Mouse (Mus musculus) embryonic facial prominence, embryonic 11.5 days (tissue): ENCODE measurements at regions not wholly inside any gene's neighbourhood (a gene's known extent, or its start where the extent isn't known, plus 50 kb on each side); places are given as distances from the start of the nearest gene placed in this dataset.

ENCODE experiments used
- ATAC-seq: fragments of 200-750 bp; cut with Nextera tagmentation; replicated peaks from 2 replicates; pipeline ENCODE4 v1.8.0; 2017; ENCODE audit warnings: low read depth; ENCODE audit not compliant: insufficient number of reproducible peaks, low FRiP score, low TSS enrichment
- DNase-seq: peaks from one replicate; pipeline ENCODE4 v3.0.0-alpha.2; 2015; ENCODE audit warnings: low spot score
- H3K27ac ChIP-seq: fragments of 300-500 bp; sonication (generic); replicated peaks from 2 replicates; pipeline ENCODE4 v1.5.1; 2014; ENCODE audit warnings: mild to moderate bottlenecking, low read depth, low read length, control low read depth
- H3K27me3 ChIP-seq: fragments of 300-500 bp; sonication (generic); 2 replicates; pipeline ENCODE4 v1.6.1; 2014; ENCODE audit warnings: mild to moderate bottlenecking, low read length, moderate library complexity, mixed read lengths; ENCODE audit not compliant: control insufficient read depth, insufficient read depth
- H3K36me3 ChIP-seq: fragments of 300-500 bp; sonication (generic); replicated peaks from 2 replicates; pipeline ENCODE4 v1.6.1; 2014; ENCODE audit warnings: low read depth, mild to moderate bottlenecking, low read length, moderate library complexity, mixed read lengths; ENCODE audit not compliant: control insufficient read depth, insufficient read depth
- H3K4me1 ChIP-seq: fragments of 300-500 bp; sonication (generic); 2 replicates; pipeline ENCODE4 v1.6.1; 2014; ENCODE audit warnings: low read length, mixed read lengths; ENCODE audit not compliant: control insufficient read depth, insufficient read depth
- H3K4me2 ChIP-seq: fragments of 300-500 bp; sonication (generic); 2 replicates; pipeline ENCODE4 v1.6.1; 2014; ENCODE audit warnings: low read depth, mild to moderate bottlenecking, control low read depth, low read length, moderate library complexity
- H3K4me3 ChIP-seq: fragments of 300-500 bp; sonication (generic); 2 replicates; pipeline ENCODE4 v1.5.1; 2014; ENCODE audit warnings: low read depth, low read length, control low read depth
- H3K9ac ChIP-seq: fragments of 300-500 bp; sonication (generic); replicated peaks from 2 replicates; pipeline ENCODE4 v1.6.1; 2014; ENCODE audit warnings: mild to moderate bottlenecking, control low read depth, low read length
- H3K9me3 ChIP-seq: fragments of 300-500 bp; sonication (generic); replicated peaks from 2 replicates; pipeline ENCODE4 v1.6.1; 2016; ENCODE audit warnings: mild to moderate bottlenecking, low read length, inconsistent platforms, mixed read lengths; ENCODE audit not compliant: control insufficient read depth
- WGBS: fragments of 180-500 bp; shearing (Covaris S2); extraction: QIAGEN DNeasy Blood & Tissue Kit; methylation state at CpG from one replicate; pipeline ENCODE4 v1.1.7; 2014; 5-methylcytosine and 5-hydroxymethylcytosine counted together

- H3K4me3 ChIP-seq: no peak overlapping the region
- 92% methylated on average over 14 of the region's 14 CpGs for WGBS
- ATAC-seq: peak; percentile 100
- no peaks in the 10 kb centered on the region for H3K4me1 ChIP-seq
- H3K4me2 ChIP-seq: no peak overlapping the region
- no peak for DNase-seq
- H3K27ac ChIP-seq: no peak overlapping the region
- no peaks in the 10 kb centered on the region for H3K36me3 ChIP-seq
- H3K9ac ChIP-seq: no peak overlapping the region
- H3K27me3 ChIP-seq: no peaks in the 10 kb centered on the region
- no peaks in the 10 kb centered on the region for H3K9me3 ChIP-seq
These were observed 830.9 kb upstream of the Tyrp1 start for GRCm38 (mm10) chr4:80002738-80003635.

GRCm38 (mm10) chr4:80003636-80004365 lies 830.1 kb upstream of the Tyrp1 start:
- no peak for DNase-seq
- H3K27ac ChIP-seq: no peak overlapping the region
- 87% methylated on average over 13 of the region's 13 CpGs for WGBS
- H3K36me3 ChIP-seq: no peaks in the 10 kb centered on the region
- H3K4me3 ChIP-seq: no peak overlapping the region
- no peaks in the 10 kb centered on the region for H3K27me3 ChIP-seq
- H3K9ac ChIP-seq: no peak overlapping the region
- ATAC-seq: peak; percentile 92
- no peaks in the 10 kb centered on the region for H3K4me1 ChIP-seq
- no peaks in the 10 kb centered on the region for H3K9me3 ChIP-seq
- H3K4me2 ChIP-seq: no peak overlapping the region

GRCm38 (mm10) chr4:80004366-80004700 lies 829.6 kb upstream of the Tyrp1 start:
- Histone ChIP-seq H3K4me3 (no peak overlapping the region), H3K9me3 (no peaks in the 10 kb centered on the region), H3K27me3 (no peaks in the 10 kb centered on the region), H3K9ac (no peak overlapping the region), H3K4me1 (no peaks in the 10 kb centered on the region), H3K36me3 (no peaks in the 10 kb centered on the region), H3K4me2 (no peak overlapping the region), H3K27ac (no peak overlapping the region)
- ATAC-seq: no peak
- WGBS: 88% methylated on average over 4 of the region's 4 CpGs
- DNase-seq: no peak

- no peak overlapping the region for H3K4me3 ChIP-seq
- no peak overlapping the region for H3K4me2 ChIP-seq
- no peak overlapping the region for H3K27ac ChIP-seq
- 97% methylated on average over 4 of the region's 4 CpGs for WGBS
- no peaks in the 10 kb centered on the region for H3K27me3 ChIP-seq
- H3K36me3 ChIP-seq: no peaks in the 10 kb centered on the region
- H3K9me3 ChIP-seq: no peaks in the 10 kb centered on the region
- DNase-seq: no peak
- H3K4me1 ChIP-seq: no peaks in the 10 kb centered on the region
- no peak overlapping the region for H3K9ac ChIP-seq
- ATAC-seq: no peak
These were observed 829.1 kb upstream of the Tyrp1 start for GRCm38 (mm10) chr4:80004788-80005187.

- H3K4me3 ChIP-seq: no peak overlapping the region
- H3K4me2 ChIP-seq: no peak overlapping the region
- no peaks in the 10 kb centered on the region for H3K27me3 ChIP-seq
- H3K27ac ChIP-seq: no peak overlapping the region
- no peaks in the 10 kb centered on the region for H3K4me1 ChIP-seq
- WGBS: 67% methylated on average over 3 of the region's 3 CpGs
- no peaks in the 10 kb centered on the region for H3K36me3 ChIP-seq
- ATAC-seq (no peak), DNase-seq (no peak)
- H3K9me3 ChIP-seq: no peaks in the 10 kb centered on the region
- H3K9ac ChIP-seq: no peak overlapping the region
These were observed 806.0 kb upstream of the Tyrp1 start for GRCm38 (mm10) chr4:80027876-80028275.

GRCm38 (mm10) chr4:80047956-80048355 lies 786.0 kb upstream of the Tyrp1 start:
- Histone ChIP-seq H3K4me3 (no peak overlapping the region), H3K9ac (no peak overlapping the region), H3K27ac (no peak overlapping the region), H3K27me3 (no peaks in the 10 kb centered on the region), H3K36me3 (no peaks in the 10 kb centered on the region), H3K4me1 (no peaks in the 10 kb centered on the region), H3K4me2 (no peak overlapping the region), H3K9me3 (no peaks in the 10 kb centered on the region)
- no peak for DNase-seq
- no peak for ATAC-seq
- 85% methylated on average over 6 of the region's 6 CpGs for WGBS
